8 mouse cellular contexts compared by ENCODE assay signal in the genomic region with DNA sequence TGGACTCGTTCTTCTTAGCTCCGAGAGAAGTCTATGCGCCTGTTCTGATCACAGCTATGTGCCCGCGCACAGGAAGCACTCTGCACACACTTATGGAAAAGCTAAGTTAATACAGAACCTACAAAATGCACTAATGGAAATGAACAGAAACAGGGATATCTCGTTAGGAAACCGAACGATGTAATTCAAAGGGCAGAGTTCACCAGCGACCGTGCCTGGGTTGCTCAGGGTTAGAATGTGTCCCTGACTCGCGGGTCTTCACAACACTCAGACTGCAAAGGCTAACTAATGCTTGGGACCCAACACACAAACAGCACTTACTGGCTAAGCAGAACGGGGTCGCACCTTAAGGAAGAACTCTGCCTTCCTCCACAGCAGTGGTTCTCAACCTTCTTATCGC. TPM values are rescaled to one million over a fixed set of nuclear protein-coding genes. Genes with fewer than 3 reads are reported as not detected.
DNase-seq lines count a peak whose midpoint lies in the region; ATAC-seq lines count a peak whose summit lies in the region.

No protein-coding gene starts in this region.

- H3K9ac ChIP-seq in heart, embryonic 15.5 days, result peak overlapping the region; percentile 61

- peaks cover 10% of the 10 kb centered on the region for H3K4me1 ChIP-seq in heart, embryonic 10.5 days
- H3K4me1 ChIP-seq in heart, embryonic 15.5 days (replicated peaks), result peaks cover 16% of the 10 kb centered on the region

- H3K27ac ChIP-seq in heart, embryonic 10.5 days, result no peak overlapping the region
- H3K27ac ChIP-seq in heart, embryonic 15.5 days, result no peak overlapping the region

- DNase-seq in heart, embryonic 10.5 days (ENCODE audit: low spot score), result no peak
- no peak for DNase-seq in heart, adult 8-10 months (ENCODE audit: low spot score)
- DNase-seq in adipocyte (ENCODE audit: low spot score), result peak; percentile 27
- DNase-seq in kidney, postnatal 36 days, result peak; percentile 42 to 46
- no peak for DNase-seq in frontal cortex, postnatal 36 days (ENCODE audit: low spot score in 2 of 2)
- DNase-seq in ovary, adult 18-20 months (ENCODE audit: low spot score), result no peak

- H3K27me3 ChIP-seq in heart, embryonic 10.5 days (ENCODE audit: insufficient read depth, poor library complexity, severe bottlenecking), result no peaks in the 10 kb centered on the region; the same call in 1 of the 2 replicates
- H3K27me3 ChIP-seq in heart, embryonic 15.5 days, result no peaks in the 10 kb centered on the region

- H3K9me3 ChIP-seq in heart, embryonic 10.5 days, result no peaks in the 10 kb centered on the region
- no peaks in the 10 kb centered on the region for H3K9me3 ChIP-seq in heart, embryonic 15.5 days (replicated peaks)

- 3% methylated on average over 15 of the region's 15 CpGs for WGBS in heart, embryonic 10.5 days
- WGBS in heart, embryonic 15.5 days, result 2% methylated on average over 15 of the region's 15 CpGs

- H3K4me3 ChIP-seq in heart, embryonic 10.5 days, result peak overlapping the region; percentile 87
- peak overlapping the region; percentile 75 for H3K4me3 ChIP-seq in heart, embryonic 15.5 days

- peak overlapping the region; percentile 95 for H3K4me2 ChIP-seq in heart, embryonic 15.5 days

- no peak for ATAC-seq in heart, embryonic 15.5 days (replicated peaks; ENCODE audit: insufficient number of reproducible peaks, insufficient read depth, low FRiP score, low read depth)
- 0 out of 2 replicates have a peak, but pooled peaks have one; percentile 5 for ATAC-seq in monocyte, adult 5-6 weeks (replicated peaks; ENCODE audit: insufficient number of reproducible peaks, low FRiP score, low TSS enrichment, poor library complexity, severe bottlenecking)

- peaks cover 12% of the 10 kb centered on the region for H3K36me3 ChIP-seq in heart, embryonic 10.5 days
- H3K36me3 ChIP-seq in heart, embryonic 15.5 days, result peaks cover 6% of the 10 kb centered on the region; the same call in 1 of the 2 replicates

RNA-seq across cellular contexts. Expression of gene Pxmp2, which starts 0.8 kb away (rescaled TPM):
- polyA plus RNA-seq in heart, embryonic 10.5 days (2016; fragmentation: Nextera tagmentation; extraction: Ambion mirVana), result 18.5 and 20.2 TPM in 2 replicates
- 100 to 1,000 TPM; 115 to 141 (median 124) TPM for total RNA-seq in heart, adult 8-10 months (2022)
- polyA plus RNA-seq in heart, embryonic 15.5 days (2015; fragmentation: Nextera tagmentation; extraction: Ambion mirVana), result 17.6 and 23.9 TPM in 2 replicates
- 0.53 to 9.9 TPM (median 2.7 TPM) in 3 replicates for total RNA-seq in monocyte, adult 5-6 weeks (2017)

RNA-seq across cellular contexts. Expression of gene Pole, which starts 0.9 kb away (rescaled TPM):
- polyA plus RNA-seq in heart, embryonic 10.5 days (2016; fragmentation: Nextera tagmentation; extraction: Ambion mirVana), result 23.8 and 32.4 TPM in 2 replicates
- total RNA-seq in heart, adult 8-10 months (2022), result 1 to 10 TPM; 1.1 to 3.5 (median 2.5) TPM
- 13.0 and 17.3 TPM in 2 replicates for polyA plus RNA-seq in heart, embryonic 15.5 days (2015; fragmentation: Nextera tagmentation; extraction: Ambion mirVana)
- total RNA-seq in monocyte, adult 5-6 weeks (2017), result 2.1 to 5.1 TPM (median 4.1 TPM) in 3 replicates

RNA-seq across cellular contexts. Expression of gene Pgam5, which starts 15.4 kb away (rescaled TPM):
- polyA plus RNA-seq in heart, embryonic 10.5 days (2016; fragmentation: Nextera tagmentation; extraction: Ambion mirVana), result 74.5 and 81.2 TPM in 2 replicates
- total RNA-seq in heart, adult 8-10 months (2022), result 10 to 100 TPM; 32.3 to 37.4 (median 35.5) TPM
- polyA plus RNA-seq in heart, embryonic 15.5 days (2015; fragmentation: Nextera tagmentation; extraction: Ambion mirVana), result 40.2 and 49.7 TPM in 2 replicates
- total RNA-seq in monocyte, adult 5-6 weeks (2017), result 23.6 to 27.7 TPM (median 24.7 TPM) in 3 replicates

RNA-seq across cellular contexts. Expression of gene Ankle2, which starts 54.4 kb away (rescaled TPM):
- 21.7 and 24.1 TPM in 2 replicates for polyA plus RNA-seq in heart, embryonic 10.5 days (2016; fragmentation: Nextera tagmentation; extraction: Ambion mirVana)
- total RNA-seq in heart, adult 8-10 months (2022), result 10 to 100 TPM; 25.2 to 33.7 (median 30.0) TPM
- polyA plus RNA-seq in heart, embryonic 15.5 days (2015; fragmentation: Nextera tagmentation; extraction: Ambion mirVana), result 16.8 and 19.9 TPM in 2 replicates
- total RNA-seq in monocyte, adult 5-6 weeks (2017), result 62.3 to 65.9 TPM (median 64.4 TPM) in 3 replicates

RNA-seq across cellular contexts. Expression of gene P2rx2, which starts 57.9 kb away (rescaled TPM):
- polyA plus RNA-seq in heart, embryonic 10.5 days (2016; fragmentation: Nextera tagmentation; extraction: Ambion mirVana), result 0.27 and 0.44 TPM in 2 replicates
- not detected for total RNA-seq in heart, adult 8-10 months (2022)
- 0.50 and 0.68 TPM in 2 replicates for polyA plus RNA-seq in heart, embryonic 15.5 days (2015; fragmentation: Nextera tagmentation; extraction: Ambion mirVana)
- total RNA-seq in monocyte, adult 5-6 weeks (2017), result not detected in 3 replicates

Comparison
In these comparisons a context has a peak if more than half of its experiments do, and no peak if none do; other contexts are left out.
1. DNase-seq: peak in adipocyte (single experiment) and kidney, postnatal 36 days (2 of 2); none in heart, embryonic 10.5 days (single experiment), heart, adult 8-10 months (single experiment), frontal cortex, postnatal 36 days (0 of 2) and ovary, adult 18-20 months (single experiment).
2. RNA of gene Pxmp2, which starts 0.8 kb away (total RNA-seq): 115 to 141 TPM in heart, adult 8-10 months; 0.53 to 9.9 TPM in monocyte, adult 5-6 weeks; every median in the first group is over 10 times any median in the second.